Mouse (Mus musculus) limb, embryonic 13.5 days (tissue): ENCODE measurements around the gene Nxn. TPM values are rescaled to one million over a fixed set of nuclear protein-coding genes. Genes with fewer than 3 reads are reported as not detected.
A peak's percentile ranks its signal among the peaks of the same experiment; 100 is the strongest.

ENCODE experiments used
- ATAC-seq: fragments of 200-750 bp; cut with Nextera tagmentation; 2 replicates; pipeline ENCODE4 v1.8.0; 2017; ENCODE audit warnings: low read depth, moderate number of reproducible peaks, moderate TSS enrichment; ENCODE audit not compliant: low FRiP score
- H3K27ac ChIP-seq: fragments of 300-500 bp; sonication (generic); 2 replicates; pipeline ENCODE4 v1.5.1; 2015; ENCODE audit warnings: inconsistent platforms, mild to moderate bottlenecking, moderate library complexity
- H3K27me3 ChIP-seq: fragments of 300-500 bp; sonication (generic); 2 replicates; pipeline ENCODE4 v1.6.1; 2015; ENCODE audit warnings: mild to moderate bottlenecking, inconsistent platforms
- H3K36me3 ChIP-seq: fragments of 300-500 bp; sonication (generic); 2 replicates; pipeline ENCODE4 v1.6.1; 2015; ENCODE audit warnings: inconsistent platforms, mild to moderate bottlenecking, moderate library complexity
- H3K4me1 ChIP-seq: fragments of 300-500 bp; sonication (generic); 2 replicates; pipeline ENCODE4 v1.6.1; 2015; ENCODE audit warnings: inconsistent platforms
- H3K4me2 ChIP-seq: fragments of 300-500 bp; sonication (generic); replicated peaks from 2 replicates; pipeline ENCODE4 v1.6.1; 2015; ENCODE audit warnings: inconsistent platforms, mild to moderate bottlenecking, moderate library complexity
- H3K4me3 ChIP-seq: fragments of 300-500 bp; sonication (generic); 2 replicates; pipeline ENCODE4 v1.5.1; 2015; ENCODE audit warnings: moderate library complexity, mild to moderate bottlenecking, inconsistent platforms
- H3K9ac ChIP-seq: fragments of 300-500 bp; sonication (generic); 2 replicates; pipeline ENCODE4 v1.6.1; 2015; ENCODE audit warnings: mild to moderate bottlenecking, inconsistent platforms
- H3K9me3 ChIP-seq: fragments of 300-500 bp; sonication (generic); 2 replicates; pipeline ENCODE4 v1.6.1; 2016; ENCODE audit warnings: inconsistent platforms
- WGBS: fragments of 180-500 bp; shearing (Covaris S2); methylation state at CpG from one replicate; pipeline ENCODE4 v1.1.7; 2015; 5-methylcytosine and 5-hydroxymethylcytosine counted together
- polyA plus RNA-seq: library from polyadenylated mRNA; unstranded; fragments of >200 nt; fragmentation: Nextera tagmentation; extraction: Ambion mirVana; gene quantifications from 2 replicates; pipeline ENCODE4 v1.2.1, GENCODE M21; 2015

The Nxn gene
- polyA plus RNA-seq, 1 experiment from 2014 or later, result 57.6 TPM

DNA sequence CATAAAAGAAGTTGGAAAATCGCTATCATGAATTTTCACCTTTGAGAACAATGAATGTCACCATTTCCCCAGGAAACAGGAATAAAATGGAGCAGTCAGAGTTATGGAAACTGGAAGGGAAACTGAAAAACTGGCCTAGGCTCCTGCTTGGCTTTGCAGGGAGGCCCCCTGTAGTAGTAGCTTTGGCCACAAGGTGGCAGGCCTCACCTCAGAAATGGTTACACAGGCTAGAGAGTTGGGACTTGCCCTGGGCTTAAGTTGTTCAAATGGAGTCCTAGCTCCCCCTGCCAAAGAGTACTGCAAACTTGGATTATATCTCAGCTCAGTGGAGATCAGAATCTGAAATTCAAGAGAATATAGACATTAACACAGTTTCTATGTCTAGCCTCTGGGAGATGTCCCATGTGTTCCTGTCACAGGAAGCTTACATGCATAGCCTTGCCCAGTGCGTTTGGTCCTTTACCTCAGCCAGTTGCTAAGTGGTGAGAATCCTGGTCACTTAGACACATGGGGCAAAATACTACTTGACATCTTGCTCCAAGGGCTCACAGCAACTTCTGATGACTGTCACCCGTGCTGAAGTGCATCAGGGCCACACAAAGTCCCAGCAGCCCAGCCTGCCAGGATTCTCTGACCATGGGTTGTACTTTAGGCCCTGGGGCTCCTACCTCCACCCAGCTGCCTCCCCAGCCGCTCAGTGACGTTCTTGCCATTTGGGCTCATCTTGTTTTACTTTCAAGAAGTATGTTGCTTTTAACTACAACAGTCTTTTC is 145.6 kb downstream of the Nxn start:
- Histone ChIP-seq H3K27me3 (no peaks in the 10 kb centered on the region), H3K27ac (peak overlapping the region; percentile 3; the same call in 1 of the 2 replicates), H3K36me3 (peaks cover 30% of the 10 kb centered on the region), H3K4me3 (no peak overlapping the region), H3K9me3 (no peaks in the 10 kb centered on the region), H3K4me1 (peaks cover 40% of the 10 kb centered on the region), H3K9ac (no peak overlapping the region), H3K4me2 (no peak overlapping the region)
- peak; percentile 70; the same call in 1 of the 2 replicates for ATAC-seq
- WGBS, result 46% methylated on average over 5 of the region's 5 CpGs

DNA sequence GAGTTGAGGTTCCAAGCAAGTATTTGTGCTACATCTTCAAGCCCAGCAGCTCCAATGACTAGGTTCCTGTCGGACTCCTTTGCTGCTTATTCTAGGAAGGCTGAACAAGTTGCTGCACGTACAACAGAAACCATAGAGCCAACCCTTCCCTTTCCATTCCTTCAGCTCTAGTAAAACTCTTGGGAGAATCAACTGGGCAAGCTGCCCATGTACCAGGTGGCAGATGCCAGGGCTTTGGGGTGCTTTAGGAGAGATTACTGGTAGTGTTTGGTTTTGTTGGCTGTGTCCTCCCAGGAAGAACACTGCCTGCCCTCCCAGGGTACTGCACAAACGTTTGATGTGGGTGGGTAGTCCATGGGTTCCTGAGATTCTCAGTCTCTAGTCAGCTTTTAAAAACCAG is 146.9 kb downstream of the Nxn start:
- Histone ChIP-seq H3K4me2 (no peak overlapping the region), H3K4me1 (peaks cover 33% of the 10 kb centered on the region), H3K9me3 (no peaks in the 10 kb centered on the region), H3K9ac (no peak overlapping the region), H3K36me3 (peaks cover 25% of the 10 kb centered on the region), H3K27me3 (no peaks in the 10 kb centered on the region), H3K4me3 (no peak overlapping the region), H3K27ac (no peak overlapping the region)
- WGBS, result 53% methylated on average over 3 of the region's 3 CpGs
- no peak for ATAC-seq

DNA sequence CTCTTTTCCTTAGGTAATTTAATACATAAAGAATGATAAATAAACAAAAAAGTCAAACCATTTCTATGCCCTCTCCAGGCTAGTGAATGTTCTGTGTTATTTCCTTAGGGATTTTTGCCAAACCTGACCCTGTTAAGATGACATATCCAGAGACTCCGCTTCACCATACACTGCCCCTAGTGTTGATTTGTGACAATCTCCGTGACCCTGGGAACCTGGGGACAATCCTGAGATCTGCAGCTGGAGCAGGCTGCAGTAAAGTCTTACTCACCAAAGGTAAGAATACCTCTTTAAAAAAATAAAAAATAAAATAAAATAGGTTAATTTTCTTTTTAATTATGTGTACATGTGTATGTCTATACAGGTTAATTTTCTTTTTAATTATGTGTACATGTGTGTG is 151.7 kb downstream of the Nxn start:
- ATAC-seq, result no peak
- no peaks in the 10 kb centered on the region for H3K9me3 ChIP-seq
- peaks cover 23% of the 10 kb centered on the region for H3K36me3 ChIP-seq
- no peak overlapping the region for H3K4me2 ChIP-seq
- no peak overlapping the region for H3K4me3 ChIP-seq
- peaks cover 17% of the 10 kb centered on the region for H3K4me1 ChIP-seq
- no peak overlapping the region for H3K27ac ChIP-seq
- H3K27me3 ChIP-seq, result no peaks in the 10 kb centered on the region
- no peak overlapping the region for H3K9ac ChIP-seq
- WGBS, result 45% methylated on average over 2 of the region's 2 CpGs

DNA sequence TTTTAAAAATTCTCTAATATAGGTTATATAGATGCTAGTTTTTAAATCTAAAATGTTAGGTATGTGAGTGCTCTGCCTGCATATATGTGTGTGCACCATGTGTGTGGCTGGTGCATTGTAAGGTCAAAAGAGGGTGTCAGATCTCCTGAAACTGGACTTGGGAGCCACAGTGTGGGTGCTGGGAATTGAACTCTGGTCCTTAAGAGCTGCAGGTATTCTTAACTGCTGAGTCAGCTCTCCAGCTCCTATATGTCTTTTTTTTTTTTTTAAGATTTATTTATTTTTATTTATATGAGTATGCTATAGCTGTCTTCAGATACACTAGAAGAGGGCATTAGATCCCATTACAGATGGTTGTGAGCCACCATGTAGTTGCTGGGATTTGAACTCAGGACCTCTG is 152.5 kb downstream of the Nxn start:
- no peak for ATAC-seq
- Histone ChIP-seq H3K27ac (no peak overlapping the region), H3K4me2 (no peak overlapping the region), H3K27me3 (no peaks in the 10 kb centered on the region), H3K9ac (no peak overlapping the region), H3K9me3 (no peaks in the 10 kb centered on the region), H3K36me3 (peaks cover 23% of the 10 kb centered on the region), H3K4me1 (peaks cover 22% of the 10 kb centered on the region), H3K4me3 (no peak overlapping the region)

DNA sequence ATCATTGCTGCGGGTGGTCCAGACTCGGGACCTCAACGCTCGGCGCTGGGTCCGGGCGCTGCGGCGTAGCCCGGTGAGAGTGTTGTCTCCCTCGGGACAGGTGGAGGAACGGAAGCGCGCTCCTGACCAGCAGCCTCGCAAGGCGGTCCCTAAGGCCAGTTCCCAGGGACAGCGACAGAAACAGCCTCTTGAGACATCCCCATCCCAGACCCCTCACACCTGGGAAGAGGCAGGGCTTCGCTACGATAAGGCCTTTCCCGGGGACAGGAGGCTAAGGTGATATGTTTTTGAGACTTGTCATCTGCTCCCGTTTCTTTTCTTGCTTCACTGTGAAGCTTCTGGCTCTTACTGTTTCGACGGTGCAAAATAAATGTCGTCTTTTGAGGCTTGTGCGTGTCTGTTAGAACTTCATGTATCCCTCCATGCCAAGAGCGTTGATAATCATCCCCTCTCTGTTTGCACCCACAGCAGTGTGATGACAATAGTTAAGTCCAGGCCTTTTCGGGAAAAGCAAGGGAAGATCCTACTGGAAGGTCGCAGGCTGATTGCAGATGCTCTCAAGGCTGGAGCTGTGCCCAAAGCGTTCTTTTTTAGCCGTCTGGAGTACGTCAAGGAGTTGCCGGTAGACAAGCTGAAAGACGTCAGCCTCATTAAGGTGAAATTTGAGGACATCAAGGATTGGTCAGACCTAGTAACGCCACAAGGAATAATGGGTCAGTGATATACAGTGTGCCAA is 155.0 kb downstream of the Nxn start:
- Histone ChIP-seq H3K27ac (no peak overlapping the region; the same call in 1 of the 2 replicates), H3K4me3 (peak overlapping the region; percentile 90), H3K27me3 (no peaks in the 10 kb centered on the region), H3K9me3 (no peaks in the 10 kb centered on the region), H3K4me1 (peaks cover 22% of the 10 kb centered on the region), H3K4me2 (peak overlapping the region; percentile 92), H3K9ac (peak overlapping the region; percentile 87), H3K36me3 (peaks cover 26% of the 10 kb centered on the region)
- 1% methylated on average over 34 of the region's 34 CpGs for WGBS
- ATAC-seq, result no peak

DNA sequence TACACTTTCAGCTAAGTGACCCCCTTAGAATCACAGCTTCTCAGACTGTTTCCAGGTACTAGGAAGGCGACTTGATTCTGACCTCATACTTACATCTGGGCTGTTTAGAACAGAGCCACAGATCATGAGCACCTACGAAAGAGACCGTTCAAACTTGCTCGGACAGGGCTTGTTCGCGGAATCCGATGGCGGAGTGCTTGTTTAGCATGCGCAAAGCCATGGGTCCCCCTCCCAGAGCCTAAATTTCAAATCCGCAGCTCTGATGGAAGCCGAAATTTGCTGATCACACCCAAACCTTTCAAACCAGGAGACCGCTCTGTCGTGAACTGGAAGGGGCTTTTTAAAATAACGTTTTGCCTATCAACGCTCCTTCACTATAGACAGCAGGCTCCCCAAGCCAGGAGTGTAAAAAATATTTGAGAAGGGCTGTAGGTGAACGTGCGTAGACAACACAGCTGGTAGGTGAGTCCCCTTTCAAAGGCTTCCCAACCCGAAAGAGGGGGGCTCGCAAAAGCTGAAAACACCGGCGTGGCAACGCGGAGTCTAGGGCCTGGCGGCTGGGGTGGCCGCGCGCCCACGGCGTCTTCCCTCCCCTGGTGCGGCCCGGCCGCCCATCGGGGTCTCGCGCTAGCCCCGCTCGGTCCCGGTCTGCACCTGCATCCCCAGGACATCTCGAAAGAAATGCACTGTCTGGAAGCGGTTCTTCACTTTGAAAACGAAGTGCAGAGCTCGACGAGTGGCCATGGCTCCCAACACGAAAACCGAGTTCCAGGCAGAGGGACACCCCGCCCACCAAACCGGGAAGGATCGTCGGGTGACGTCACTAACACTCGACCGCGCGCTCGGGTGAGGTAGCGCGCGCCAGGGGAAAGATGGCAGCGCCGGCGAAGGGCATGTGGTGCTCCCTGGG is 155.8 kb downstream of the Nxn start, which contains the start of the genes Mrm3 and Glod4:
Mrm3 (plus strand) TSS at position 815 of the 910 bp plus-strand sequence.
Glod4 (minus strand) TSS at position 825 of the 910 bp plus-strand sequence.
- WGBS, result under 1% methylated on average over 61 of the region's 61 CpGs
- peaks cover 22% of the 10 kb centered on the region for H3K4me1 ChIP-seq
- no peaks in the 10 kb centered on the region for H3K27me3 ChIP-seq
- peak; percentile 81 for ATAC-seq
- peak within 1 kb of the TSS; percentile 87 for H3K9ac ChIP-seq
- peak within 1 kb of the TSS; percentile 78 for H3K27ac ChIP-seq
- peak within 1 kb of the TSS; percentile 90 for H3K4me3 ChIP-seq
- H3K4me2 ChIP-seq, result peak within 1 kb of the TSS; percentile 92
- H3K9me3 ChIP-seq, result no peaks in the 10 kb centered on the region
- peaks cover 22% of the 10 kb centered on the region for H3K36me3 ChIP-seq

DNA sequence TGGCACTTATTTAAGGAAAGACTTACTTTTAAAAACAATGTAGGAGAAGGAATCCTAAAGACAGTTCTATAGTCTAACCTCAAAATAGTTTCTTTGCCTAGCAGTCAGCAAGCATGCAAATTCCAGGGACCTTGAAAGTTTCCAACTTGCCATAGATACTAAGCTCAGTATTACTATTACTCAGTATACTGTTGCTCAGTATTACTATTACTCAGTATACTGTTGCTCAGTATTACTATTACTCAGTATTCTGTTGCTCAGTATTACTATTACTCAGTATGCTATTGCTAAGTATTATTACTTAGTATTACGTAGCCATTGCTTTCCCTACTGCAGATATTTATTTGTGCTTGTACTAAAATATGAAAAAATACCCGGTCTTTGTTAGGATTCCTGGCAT is 159.2 kb downstream of the Nxn start:
- Histone ChIP-seq H3K36me3 (peaks cover 48% of the 10 kb centered on the region), H3K9me3 (no peaks in the 10 kb centered on the region), H3K27ac (no peak overlapping the region), H3K27me3 (no peaks in the 10 kb centered on the region), H3K4me1 (peaks cover 18% of the 10 kb centered on the region), H3K4me3 (no peak overlapping the region), H3K9ac (no peak overlapping the region), H3K4me2 (no peak overlapping the region)
- no peak for ATAC-seq
- WGBS, result 94% methylated on average over 2 of the region's 2 CpGs

DNA sequence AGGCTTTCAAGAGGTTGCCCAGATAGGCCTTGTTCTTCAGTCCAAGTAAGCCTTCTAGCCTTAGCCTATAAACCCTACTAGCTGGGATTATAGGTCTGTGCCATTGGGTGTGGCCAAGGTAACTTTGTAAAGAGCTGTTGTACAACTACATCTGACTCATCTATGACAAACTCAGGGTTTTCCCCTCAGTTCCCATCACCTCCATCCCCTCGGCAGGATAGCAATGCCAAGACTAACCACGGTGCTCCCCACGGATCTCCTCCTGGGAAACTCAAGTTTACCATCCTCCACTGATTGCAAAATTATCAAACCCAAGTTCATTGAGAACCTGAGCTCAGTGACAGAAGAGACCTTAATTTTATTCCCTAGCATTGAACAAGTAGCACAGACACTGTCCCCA is 162.8 kb downstream of the Nxn start:
- no peak overlapping the region for H3K27ac ChIP-seq
- no peak overlapping the region for H3K9ac ChIP-seq
- no peaks in the 10 kb centered on the region for H3K27me3 ChIP-seq
- no peaks in the 10 kb centered on the region for H3K9me3 ChIP-seq
- H3K4me2 ChIP-seq, result no peak overlapping the region
- 86% methylated on average over 3 of the region's 3 CpGs for WGBS
- H3K4me1 ChIP-seq, result no peaks in the 10 kb centered on the region
- peaks cover 77% of the 10 kb centered on the region for H3K36me3 ChIP-seq
- no peak for ATAC-seq
- no peak overlapping the region for H3K4me3 ChIP-seq

DNA sequence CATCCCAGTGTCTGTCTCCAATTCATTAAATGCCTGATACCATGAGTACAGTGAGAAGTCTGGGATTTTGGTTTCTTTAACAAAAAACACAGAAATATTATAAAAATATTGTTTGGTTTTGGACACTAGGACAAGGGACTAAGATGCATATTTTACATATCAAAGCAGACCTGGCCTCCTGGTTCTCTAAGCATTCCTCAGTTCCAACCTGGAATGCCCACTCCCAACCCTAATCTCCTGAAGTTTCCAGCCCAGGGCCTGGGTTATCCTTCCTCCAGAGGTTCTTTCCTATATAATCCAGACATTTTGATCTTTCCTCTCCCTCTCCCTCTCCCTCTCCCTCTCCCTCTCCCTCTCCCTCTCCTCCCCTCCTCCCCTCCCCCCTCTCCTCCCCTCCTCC is 173.9 kb downstream of the Nxn start:
- Histone ChIP-seq H3K36me3 (peaks cover 55% of the 10 kb centered on the region), H3K27me3 (no peaks in the 10 kb centered on the region), H3K9ac (no peak overlapping the region), H3K9me3 (no peaks in the 10 kb centered on the region), H3K27ac (no peak overlapping the region), H3K4me1 (no peaks in the 10 kb centered on the region), H3K4me3 (no peak overlapping the region), H3K4me2 (no peak overlapping the region)
- ATAC-seq, result no peak

DNA sequence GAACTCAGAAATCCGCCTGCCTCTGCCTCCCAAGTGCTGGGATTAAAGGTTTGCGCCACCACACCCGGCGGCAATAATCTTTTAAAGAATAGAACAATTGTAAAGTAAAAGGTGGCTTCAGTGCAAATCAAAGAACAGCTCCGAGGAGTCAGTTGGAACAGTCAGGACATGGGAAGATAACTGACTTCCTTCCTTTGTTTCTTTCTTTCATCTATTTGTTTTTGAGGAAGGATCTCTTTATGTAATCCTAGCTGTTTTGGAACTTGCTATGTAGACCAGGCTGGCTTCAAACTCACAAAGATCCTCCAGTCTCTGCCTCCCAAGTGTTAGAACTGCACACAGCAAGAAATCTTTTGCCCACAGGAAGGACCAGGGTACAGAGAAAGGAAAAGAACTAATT is 174.3 kb downstream of the Nxn start:
- H3K9ac ChIP-seq, result no peak overlapping the region
- H3K4me2 ChIP-seq, result no peak overlapping the region
- H3K4me3 ChIP-seq, result no peak overlapping the region
- H3K4me1 ChIP-seq, result no peaks in the 10 kb centered on the region
- 93% methylated on average over 5 of the region's 5 CpGs for WGBS
- H3K9me3 ChIP-seq, result no peaks in the 10 kb centered on the region
- ATAC-seq, result no peak
- H3K36me3 ChIP-seq, result peaks cover 59% of the 10 kb centered on the region
- no peaks in the 10 kb centered on the region for H3K27me3 ChIP-seq
- no peak overlapping the region for H3K27ac ChIP-seq

DNA sequence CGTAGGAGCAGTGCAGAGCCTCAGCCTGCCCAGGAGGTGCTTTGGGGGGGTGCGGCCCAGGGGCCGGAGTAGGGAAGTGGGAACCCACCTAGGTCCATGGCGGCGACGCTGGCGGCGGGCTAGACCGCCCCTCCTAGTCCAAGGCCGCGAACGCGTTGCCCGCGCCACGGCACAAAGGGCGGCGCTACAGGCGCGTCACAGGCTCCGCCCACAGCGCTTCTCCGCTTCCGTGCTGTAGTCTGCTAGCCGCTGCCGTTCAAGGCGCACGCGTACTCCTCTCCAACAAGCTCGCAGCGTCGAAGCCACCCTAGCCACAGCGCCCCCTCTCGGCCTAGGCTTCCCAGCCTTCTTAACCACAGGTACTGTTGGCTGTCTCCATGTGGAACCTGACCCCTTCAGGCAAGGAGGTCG is 181.5 kb downstream of the Nxn start, which contains the start of the genes Dbil5 and Gemin4:
Dbil5 (plus strand) TSS at position 219 of the 411 bp plus-strand sequence.
Gemin4 (minus strand) TSS at position 275 of the 411 bp plus-strand sequence.
- peaks cover 18% of the 10 kb centered on the region for H3K4me1 ChIP-seq
- peak; percentile 97 for ATAC-seq
- 1% methylated on average over 35 of the region's 35 CpGs for WGBS

More for the DNA sequence above, 181.5 kb downstream of the Nxn start, which contains the start of the genes Dbil5 and Gemin4:
- peak within 1 kb of the TSS; percentile 64 for H3K4me3 ChIP-seq
- no peaks in the 10 kb centered on the region for H3K9me3 ChIP-seq
- peak within 1 kb of the TSS; percentile 71 for H3K4me2 ChIP-seq
- no peaks in the 10 kb centered on the region for H3K27me3 ChIP-seq
- H3K9ac ChIP-seq, result peak within 1 kb of the TSS; percentile 86
- H3K27ac ChIP-seq, result peak within 1 kb of the TSS; percentile 94
- H3K36me3 ChIP-seq, result peaks cover 57% of the 10 kb centered on the region
